Comparison of ENCODE assay signal across 22 mouse cellular contexts in genomic region chr10:119018490-119018889, GRCm38 (mm10).
"Had no signal": no experiment of that assay in that cellular context is flagged by ENCODE, and none has a peak within 500 bp of the region (broad histone marks: within the 10 kb centered on the region; RNA-seq: fewer than 3 reads in every experiment).

No protein-coding gene starts in this region.

- ATAC-seq: hindbrain, embryonic 16.5 days; hindbrain, postnatal 0 days; inflammation-experienced regulatory T-cells, adult 6 months; intestine, embryonic 15.5 days; intestine, embryonic 16.5 days; intestine, postnatal 0 days had no signal

- DNase-seq: heart, postnatal 10 days; heart, postnatal 14 days; heart, postnatal 36 days; heart, postnatal 4 days; kidney, adult 11 months; kidney, adult 18-20 months; kidney, adult 2 months; kidney, adult 8-10 months; kidney, adult 9 months; kidney, postnatal 10 days; kidney, postnatal 14 days; kidney, postnatal 25 days; kidney, postnatal 36 days; kidney, postnatal 4 days; layer of hippocampus, adult 9-11 months; layer of hippocampus, postnatal 36 days had no signal
